Mouse (Mus musculus): Measurements from ENCODE around the gene Mapk1ip1.
A peak's percentile ranks its signal among the peaks of the same experiment; 100 is the strongest.

Gene Mapk1ip1

GRCm38 (mm10) chr7:138845544-138846391, at the start of gene Mapk1ip1, which contains the start of gene Ppp2r2d:
TSS of gene Mapk1ip1 (minus strand) at chr7:138846273.
TSS of gene Ppp2r2d (plus strand) at chr7:138846079.
- DNase-seq (ENCODE audit: low spot score in 2 of 2), result peak; percentile 97 to 98

DNA sequence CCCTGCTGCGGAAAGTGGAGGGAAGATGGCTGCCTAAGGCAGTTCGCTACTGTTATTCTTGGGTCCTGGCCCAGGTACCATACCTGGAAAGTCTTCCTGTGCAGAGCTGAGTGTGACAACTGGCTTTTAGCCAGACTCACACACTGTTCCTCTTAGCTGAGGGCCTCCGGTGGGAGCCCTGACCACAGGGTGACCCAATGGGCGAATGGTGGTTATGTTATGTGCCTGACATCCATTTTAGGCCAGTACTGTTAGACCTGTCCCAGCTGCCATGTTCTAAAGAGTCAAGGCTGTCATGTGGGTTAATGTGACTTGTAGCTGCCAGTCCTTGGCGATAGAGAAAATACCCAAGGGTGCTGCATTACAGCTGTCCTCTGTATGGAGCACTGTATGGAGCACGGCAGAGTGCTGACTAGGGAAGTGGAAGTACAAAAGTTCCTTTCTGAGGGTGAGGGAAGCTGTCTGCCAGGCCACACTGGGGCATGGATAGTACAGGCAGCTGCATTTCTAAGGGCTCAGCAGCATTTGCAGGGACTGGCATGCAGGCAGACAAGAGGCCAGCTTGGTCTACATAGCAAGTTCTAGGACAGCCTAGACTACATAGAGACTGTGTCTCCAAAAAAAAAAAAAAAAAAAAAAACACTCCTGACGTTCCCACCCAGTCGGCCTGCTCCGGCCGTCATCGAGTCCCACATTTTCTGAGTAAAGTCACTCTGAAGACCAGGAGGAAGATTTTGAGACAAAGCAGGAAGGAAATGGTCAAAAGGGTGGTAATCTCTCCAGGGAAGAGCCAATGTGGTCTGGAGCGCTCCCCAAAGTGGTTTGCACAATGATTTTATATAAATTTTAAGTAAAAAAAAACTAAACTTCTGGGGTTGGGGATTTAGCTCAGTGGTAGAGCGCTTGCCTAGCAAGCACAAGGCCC, 39.6 kb upstream of the Mapk1ip1 start:
- no peak for DNase-seq (ENCODE audit: low spot score in 2 of 2)

GRCm38 (mm10) chr7:138883724-138884123, 37.7 kb upstream of the Mapk1ip1 start:
- no peak for DNase-seq (ENCODE audit: low spot score in 2 of 2)

DNA sequence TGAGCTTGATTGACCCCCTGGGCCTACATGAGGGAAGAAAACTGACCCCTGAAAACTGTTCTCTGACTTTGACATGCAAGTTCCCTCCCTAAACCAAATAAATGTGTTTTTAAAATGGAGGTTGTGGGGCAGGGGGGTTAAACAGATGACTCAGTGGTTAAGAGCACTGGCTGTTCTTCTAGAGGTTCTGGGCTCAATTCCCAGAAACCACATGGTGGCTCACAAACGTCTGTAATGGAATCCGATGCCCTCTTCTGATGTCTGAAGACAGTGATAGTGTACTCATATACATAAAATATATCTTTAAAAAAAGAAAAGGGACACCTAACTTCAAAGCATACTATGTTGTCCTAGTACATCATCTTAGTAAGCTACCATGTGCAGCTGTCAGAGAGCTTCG, 29.0 kb upstream of the Mapk1ip1 start:
- no peak for DNase-seq (ENCODE audit: low spot score in 2 of 2)

GRCm38 (mm10) chr7:138872956-138873355, 26.9 kb upstream of the Mapk1ip1 start:
- DNase-seq (ENCODE audit: low spot score in 2 of 2), result no peak

GRCm38 (mm10) chr7:138868316-138868715, 22.2 kb upstream of the Mapk1ip1 start:
- DNase-seq (ENCODE audit: low spot score in 2 of 2), result no peak

GRCm38 (mm10) chr7:138867286-138867685, 21.2 kb upstream of the Mapk1ip1 start:
- DNase-seq (ENCODE audit: low spot score in 2 of 2), result no peak

DNA sequence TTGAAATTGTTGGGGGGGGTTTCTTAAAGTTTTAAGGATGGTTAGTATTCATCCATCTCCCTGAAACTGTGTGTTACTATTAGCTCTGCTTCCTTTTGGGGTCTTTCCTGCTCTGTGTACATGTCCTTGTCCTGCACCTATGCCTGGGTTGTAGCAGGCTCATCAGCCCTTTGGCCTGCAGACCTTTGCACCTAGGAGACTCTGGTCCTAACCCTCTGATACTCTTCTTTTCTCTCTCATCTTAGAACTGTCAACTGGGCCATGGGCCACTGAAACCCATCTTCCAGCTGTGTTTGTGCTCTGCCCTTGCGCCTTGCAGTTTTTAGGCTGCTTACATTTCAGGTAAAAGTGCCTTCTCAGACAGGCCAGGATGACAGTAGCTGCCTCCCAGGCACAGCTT, 18.7 kb upstream of the Mapk1ip1 start:
- DNase-seq (ENCODE audit: low spot score in 2 of 2), result no peak

DNA sequence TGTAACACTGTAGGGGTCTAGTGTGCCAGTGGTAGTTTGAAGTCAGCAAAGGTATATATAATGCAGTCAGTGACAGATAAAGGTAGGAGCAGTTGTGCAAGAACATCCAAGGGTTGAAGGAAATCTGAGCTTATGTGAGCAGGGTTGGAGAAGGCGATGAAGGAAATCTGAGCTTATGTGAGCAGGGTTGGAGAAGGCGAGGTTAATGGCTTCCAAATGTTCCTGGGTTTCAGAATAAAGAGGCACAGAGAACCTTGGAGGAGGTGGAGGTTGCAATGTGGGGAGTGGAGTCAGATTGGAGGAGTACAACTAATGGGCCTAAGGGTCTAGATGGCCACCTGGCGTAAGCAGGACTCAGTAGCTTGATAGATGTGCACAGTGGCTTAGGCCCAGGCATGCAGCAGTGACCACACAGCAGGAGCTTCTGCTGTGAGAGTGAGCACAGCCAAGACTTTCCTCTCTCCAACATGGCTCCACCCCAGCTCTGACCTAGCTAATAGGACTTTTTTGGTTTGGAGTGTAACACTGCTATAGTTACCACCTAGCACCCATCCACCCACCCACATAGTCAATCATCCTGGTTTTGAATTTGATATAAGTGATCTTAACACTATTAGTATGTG, 18.0 kb upstream of the Mapk1ip1 start:
- DNase-seq (ENCODE audit: low spot score in 2 of 2), result no peak

- DNase-seq (ENCODE audit: low spot score in 2 of 2), result no peak
These were observed 10.6 kb upstream of the Mapk1ip1 start for GRCm38 (mm10) chr7:138856670-138857069.

DNA sequence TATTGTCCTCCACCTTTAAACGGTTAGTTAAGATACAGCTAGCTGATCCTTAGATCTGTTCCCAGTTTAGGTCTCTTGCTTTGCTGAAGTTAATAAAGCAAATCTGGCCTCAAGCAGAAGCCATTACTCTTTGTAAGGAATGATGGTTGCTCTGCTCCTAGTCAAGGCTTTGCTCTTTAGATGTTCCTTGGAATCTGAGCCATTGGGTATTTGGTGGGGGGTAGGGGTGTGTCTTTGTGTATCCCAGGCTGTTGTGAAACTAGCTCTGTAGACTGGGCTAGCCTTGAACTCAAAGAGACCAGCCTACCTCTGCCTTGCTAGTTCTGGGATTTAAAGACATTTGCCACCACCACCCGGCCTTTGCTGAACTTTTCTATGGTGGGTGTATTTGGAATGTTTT, 8.1 kb upstream of the Mapk1ip1 start:
- no peak for DNase-seq (ENCODE audit: low spot score in 2 of 2)

DNA sequence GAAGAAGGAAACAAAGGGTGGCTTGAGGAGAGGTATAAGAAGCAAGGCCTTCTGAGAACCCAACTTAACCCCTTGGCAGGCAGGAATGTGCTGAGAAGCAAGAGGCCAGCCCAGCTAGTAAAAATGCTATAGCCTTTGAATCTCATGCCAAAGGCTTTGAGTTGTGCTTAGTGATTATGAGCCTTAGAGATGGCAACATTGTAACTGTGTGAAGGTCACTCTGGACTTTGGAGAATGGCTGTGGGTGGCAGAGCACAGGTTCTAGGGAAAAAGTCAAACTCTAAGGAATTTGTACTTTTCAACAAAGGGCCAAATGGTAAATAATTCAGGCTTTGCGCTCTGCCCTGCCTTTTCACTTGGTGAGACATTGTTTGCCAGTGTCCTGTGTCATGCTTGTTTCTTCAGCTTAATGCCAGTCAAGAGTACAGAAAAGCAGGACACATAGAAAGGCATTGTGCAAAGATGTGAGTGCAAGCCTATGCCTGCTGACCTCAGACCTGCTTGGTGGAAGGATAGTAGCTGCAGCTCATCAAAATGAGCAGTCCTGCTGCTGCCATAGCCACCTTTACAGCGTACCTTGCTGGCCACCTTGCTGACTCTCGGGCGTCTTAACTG, 7.5 kb upstream of the Mapk1ip1 start:
- no peak for DNase-seq (ENCODE audit: low spot score in 2 of 2)

- DNase-seq (ENCODE audit: low spot score in 2 of 2), result no peak
These were observed 4.0 kb upstream of the Mapk1ip1 start for GRCm38 (mm10) chr7:138850083-138850482.

GRCm38 (mm10) chr7:138848028-138848920, 2.2 kb upstream of the Mapk1ip1 start:
- no peak for DNase-seq (ENCODE audit: low spot score in 2 of 2)

DNA sequence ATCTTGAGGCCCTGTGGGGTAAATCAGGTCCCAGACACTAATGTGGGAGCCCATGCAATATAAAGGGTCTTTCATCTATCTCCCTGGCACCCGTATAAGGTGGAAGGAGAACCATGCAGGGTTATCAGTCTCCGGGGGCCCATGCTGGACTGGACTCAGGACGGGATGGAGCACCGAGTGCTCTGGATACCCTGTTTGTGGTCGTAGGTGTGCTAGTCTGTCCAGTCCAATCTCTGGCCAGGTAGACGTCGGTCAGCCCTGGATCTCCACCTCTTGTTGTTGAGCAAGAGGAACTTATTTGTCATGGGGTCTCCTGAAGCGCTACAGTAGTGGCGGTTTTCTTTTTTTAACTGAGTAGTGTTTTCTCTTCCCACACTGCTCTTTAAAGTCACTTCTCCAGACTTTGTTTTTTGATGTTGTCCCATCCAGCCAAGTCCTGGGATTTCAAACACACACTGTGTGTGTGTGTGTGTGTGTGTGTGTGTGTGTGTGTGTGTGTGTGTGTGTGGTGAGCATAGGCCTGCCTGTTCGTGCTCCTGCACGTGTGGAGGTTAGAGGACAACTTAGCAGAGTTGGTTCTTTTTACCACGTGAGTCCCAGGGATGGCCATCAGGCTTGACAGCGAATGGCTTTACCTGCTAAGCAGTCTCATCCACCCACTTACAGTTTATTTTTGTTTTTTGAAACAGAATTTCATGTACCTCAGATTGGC, 1.4 kb upstream of the Mapk1ip1 start:
- DNase-seq (ENCODE audit: low spot score in 2 of 2), result no peak

- DNase-seq (ENCODE audit: low spot score in 2 of 2), result no peak
These were observed 474 bp upstream of the Mapk1ip1 start for GRCm38 (mm10) chr7:138846502-138846991.

GRCm38 (mm10) chr7:138845111-138845510, 962 bp downstream of the Mapk1ip1 start:
- DNase-seq (ENCODE audit: low spot score in 2 of 2), result no peak

- DNase-seq (ENCODE audit: low spot score in 2 of 2), result no peak
These were observed 2.7 kb downstream of the Mapk1ip1 start for GRCm38 (mm10) chr7:138843421-138843820.

- no peak for DNase-seq (ENCODE audit: low spot score in 2 of 2)
These were observed 4.5 kb downstream of the Mapk1ip1 start for GRCm38 (mm10) chr7:138841436-138842151.

Measured in urinary bladder, postnatal 4 days (tissue).